Mouse (Mus musculus): ENCODE measurements around the gene Rtn4r.

DNA sequence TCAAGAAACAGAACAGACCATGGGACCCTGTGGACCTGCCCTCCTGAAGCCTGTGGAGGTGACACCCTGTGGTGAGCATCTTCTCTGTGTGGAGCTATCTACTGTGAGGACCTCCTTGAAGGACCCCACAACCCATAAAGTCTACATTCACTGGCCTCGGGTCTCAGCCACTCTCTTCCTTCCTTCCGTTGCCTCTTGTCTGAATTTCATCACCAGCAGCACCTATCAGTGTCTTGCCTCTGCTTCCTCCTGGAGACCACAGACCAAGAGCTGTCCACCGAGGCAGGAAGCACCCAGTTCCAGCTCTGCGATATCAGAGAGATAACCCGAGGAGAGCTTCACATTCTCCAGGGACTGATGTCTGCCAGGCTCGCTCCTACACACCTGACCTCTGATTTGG lies 31.8 kb downstream of the Rtn4r start:
- TF ChIP-seq EP300 (IDR thresholded peaks at IDR 0.05) (no peak), CTCF (IDR thresholded peaks at IDR 0.05) (no peak)
